Mouse (Mus musculus) cerebellum, adult 2 months (tissue): ENCODE measurements around the gene Pdgfra. TPM values are rescaled to one million over a fixed set of nuclear protein-coding genes. Genes with fewer than 3 reads are reported as not detected.
A peak's percentile ranks its signal among the peaks of the same experiment; 100 is the strongest.

ENCODE experiments used
- DNase-seq, 2 experiments: peaks; one replicate each; pipeline ENCODE4 v3.0.0; 2021
- H3K27ac ChIP-seq: fragments of 200-500 bp; 2 replicates; pipeline ENCODE4 v1.5.1; 2012; ENCODE audit warnings: low read length, control low read depth, inconsistent platforms; ENCODE audit not compliant: insufficient read depth
- H3K27me3 ChIP-seq: fragments of 200-500 bp; 2 replicates; pipeline ENCODE4 v1.6.1; 2012; ENCODE audit warnings: inconsistent platforms, mild to moderate bottlenecking, low read length, moderate library complexity; ENCODE audit not compliant: control insufficient read depth, insufficient read depth
- H3K4me1 ChIP-seq: fragments of 200-500 bp; 2 replicates; pipeline ENCODE4 v1.6.1; 2011; ENCODE audit warnings: low read length; ENCODE audit not compliant: control insufficient read depth, insufficient read depth
- H3K4me3 ChIP-seq: fragments of 200-500 bp; replicated peaks from 2 replicates; pipeline ENCODE3; 2011; ENCODE audit warnings: mild to moderate bottlenecking, low read depth, low read length, control low read depth; ENCODE audit not compliant: insufficient read depth
- CTCF ChIP-seq: fragments of 200-500 bp; IDR thresholded peaks from 2 replicates; pipeline ENCODE4 v1.5.1; 2011; ENCODE audit warnings: low read depth, mild to moderate bottlenecking, control low read depth, low read length, moderate library complexity, borderline replicate concordance; ENCODE audit not compliant: insufficient read depth
- POLR2A ChIP-seq: fragments of 200-500 bp; IDR thresholded peaks from 2 replicates; pipeline ENCODE4 v1.6.1; 2011; ENCODE audit warnings: low read length, control low read depth, borderline replicate concordance; ENCODE audit not compliant: insufficient read depth
- WGBS: fragments of 180-500 bp; shearing (Covaris S2); methylation state at CpG from one replicate; pipeline ENCODE4 v1.1.7; 2018; 5-methylcytosine and 5-hydroxymethylcytosine counted together
- polyA plus RNA-seq: library from polyadenylated mRNA; depleted of rRNA; stranded (reverse); fragments of >200 nt; gene quantifications from 2 replicates; pipeline ENCODE4 v1.2.3, GENCODE M21; 2012

Pdgfra gene
- polyA plus RNA-seq, 1 experiment: 8.6 TPM

DNA sequence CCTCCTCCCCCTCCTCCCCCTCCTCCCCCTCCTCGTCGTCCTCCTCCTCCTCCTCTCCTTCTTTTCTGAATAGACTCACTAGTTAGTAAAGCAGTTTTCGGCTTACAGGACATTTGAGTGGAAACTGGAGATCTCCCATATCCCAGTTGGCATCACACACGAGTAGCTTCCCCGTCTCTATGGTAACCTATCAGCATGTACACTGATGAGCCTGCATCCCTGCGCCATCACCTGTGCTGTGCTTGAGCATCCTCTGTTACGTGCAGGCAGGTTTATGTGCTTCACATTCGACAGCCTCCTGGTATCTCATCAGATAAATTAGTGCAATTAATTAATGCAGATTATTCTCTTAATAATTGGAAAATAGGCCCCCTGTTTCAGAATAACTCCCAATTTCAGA is 46.3 kb downstream of the Pdgfra start:
- DNase-seq: no peak
- no peaks in the 10 kb centered on the region for H3K4me1 ChIP-seq
- no peak for TF ChIP-seq CTCF
- 44% methylated on average over 8 of the region's 8 CpGs for WGBS
- H3K27ac ChIP-seq: no peak overlapping the region
- H3K27me3 ChIP-seq: no peaks in the 10 kb centered on the region; the same call in 1 of the 2 replicates
- no peak overlapping the region for H3K4me3 ChIP-seq

GRCm38 (mm10) chr5:75199698-75200365 is 47.7 kb downstream of the Pdgfra start:
- DNase-seq: no peak
- 59% methylated on average over 9 of the region's 9 CpGs for WGBS
- H3K27ac ChIP-seq: no peak overlapping the region

DNA sequence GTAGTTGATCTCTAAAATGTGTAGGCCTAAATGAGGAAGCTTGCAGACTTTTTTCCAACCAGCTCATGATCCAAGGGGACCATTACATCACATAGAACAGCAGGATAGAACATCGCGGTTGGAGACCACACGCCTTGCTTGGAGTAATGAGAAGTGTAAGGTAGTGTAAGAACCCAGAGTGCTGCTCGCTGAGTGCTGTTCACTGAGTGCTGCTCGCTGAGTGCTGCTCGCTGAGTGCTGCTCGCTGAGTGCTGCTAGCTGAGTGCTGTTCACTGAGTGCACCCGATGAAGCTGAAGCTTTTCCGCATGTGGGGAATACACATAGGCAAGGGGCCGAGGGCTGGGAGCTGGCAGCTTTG is 48.3 kb downstream of the Pdgfra start:
- Histone ChIP-seq H3K4me3 (no peak overlapping the region), H3K27me3 (no peaks in the 10 kb centered on the region; the same call in 1 of the 2 replicates), H3K27ac (no peak overlapping the region), H3K4me1 (no peaks in the 10 kb centered on the region)
- TF ChIP-seq CTCF: no peak
- TF ChIP-seq POLR2A: no peak
- no peak for DNase-seq
- 97% methylated on average over 10 of the region's 10 CpGs for WGBS

More at GRCm38 (mm10) chr5:75199698-75200365, 47.7 kb downstream of the Pdgfra start:
- no peak overlapping the region for H3K4me3 ChIP-seq
- TF ChIP-seq CTCF: no peak
- no peak for TF ChIP-seq POLR2A
- H3K27me3 ChIP-seq: no peaks in the 10 kb centered on the region; the same call in 1 of the 2 replicates
- no peaks in the 10 kb centered on the region for H3K4me1 ChIP-seq

DNA sequence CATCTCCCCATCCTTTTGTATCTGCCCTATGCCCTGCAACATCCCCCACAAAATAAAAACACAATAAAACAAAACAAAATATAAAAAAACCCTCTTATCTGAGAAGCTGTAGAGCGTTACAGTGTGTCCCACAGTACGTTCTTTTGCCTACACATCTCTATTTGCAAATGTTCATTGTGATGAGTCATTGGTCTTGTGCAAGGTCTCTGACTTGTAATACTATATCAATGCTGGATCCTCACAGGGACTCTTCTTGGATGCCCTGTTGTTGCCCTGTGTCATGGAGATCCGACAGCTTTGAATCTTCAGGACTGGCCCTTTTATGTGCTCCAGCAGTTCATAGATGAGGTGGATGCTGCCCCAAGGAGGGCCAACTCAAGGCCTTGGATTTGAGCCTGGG is 55.8 kb downstream of the Pdgfra start:
- no peak for DNase-seq
- 93% methylated on average over 3 of the region's 3 CpGs for WGBS
- Histone ChIP-seq H3K4me3 (no peak overlapping the region), H3K27me3 (no peaks in the 10 kb centered on the region), H3K27ac (no peak overlapping the region), H3K4me1 (no peaks in the 10 kb centered on the region)
- no peak for TF ChIP-seq POLR2A
- no peak for TF ChIP-seq CTCF

DNA sequence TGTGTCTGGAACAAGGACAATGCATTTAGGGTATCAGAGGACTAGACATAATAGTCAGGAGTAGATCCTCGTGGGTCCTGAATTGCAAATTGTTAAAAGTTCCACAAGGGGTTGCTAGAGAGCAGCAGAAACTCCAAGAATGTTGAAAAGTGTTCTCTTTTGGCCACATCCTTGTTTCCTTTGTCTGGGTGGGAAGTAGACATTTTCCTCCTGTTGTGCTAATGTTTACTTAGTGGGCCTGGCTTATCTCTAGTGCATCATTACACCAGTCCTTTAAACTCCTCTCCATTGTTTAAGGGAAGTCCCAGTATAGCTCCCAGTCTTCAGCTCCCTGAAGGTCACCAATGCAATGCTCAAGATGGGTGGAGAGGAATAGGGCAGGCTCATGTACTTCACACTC is 57.9 kb downstream of the Pdgfra start:
- Histone ChIP-seq H3K27ac (no peak overlapping the region), H3K4me1 (no peaks in the 10 kb centered on the region), H3K4me3 (no peak overlapping the region), H3K27me3 (no peaks in the 10 kb centered on the region)
- WGBS: 32% methylated on average over 1 of the region's 1 CpGs
- TF ChIP-seq CTCF (no peak), POLR2A (no peak)
- no peak for DNase-seq

DNA sequence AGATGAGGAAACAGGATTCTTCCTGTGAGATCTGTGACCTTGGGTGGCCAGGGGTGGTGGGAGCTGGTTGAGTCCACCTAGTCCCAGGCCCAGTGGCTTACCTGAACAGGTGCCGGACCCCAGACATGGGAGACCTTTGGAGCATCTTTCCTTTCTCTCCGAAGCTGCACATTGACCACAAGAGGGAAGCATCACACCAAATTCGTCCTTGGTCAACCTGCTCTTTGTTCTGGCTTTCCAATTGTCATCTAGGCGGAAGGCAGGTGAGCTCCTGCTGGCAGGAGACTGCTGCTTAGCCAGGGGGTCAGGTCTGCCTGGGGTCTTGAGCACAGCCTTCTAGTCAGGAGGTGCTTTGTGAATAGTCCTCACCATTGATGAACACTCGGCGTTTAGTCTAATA is 62.4 kb downstream of the Pdgfra start:
- Histone ChIP-seq H3K27ac (no peak overlapping the region), H3K4me3 (no peak overlapping the region), H3K4me1 (no peaks in the 10 kb centered on the region), H3K27me3 (no peaks in the 10 kb centered on the region)
- 51% methylated on average over 6 of the region's 6 CpGs for WGBS
- peak in 1 of 2 experiments; percentile 8 for DNase-seq
- TF ChIP-seq CTCF (peak; percentile 22; the same call in 1 of the 2 replicates), POLR2A (no peak)

DNA sequence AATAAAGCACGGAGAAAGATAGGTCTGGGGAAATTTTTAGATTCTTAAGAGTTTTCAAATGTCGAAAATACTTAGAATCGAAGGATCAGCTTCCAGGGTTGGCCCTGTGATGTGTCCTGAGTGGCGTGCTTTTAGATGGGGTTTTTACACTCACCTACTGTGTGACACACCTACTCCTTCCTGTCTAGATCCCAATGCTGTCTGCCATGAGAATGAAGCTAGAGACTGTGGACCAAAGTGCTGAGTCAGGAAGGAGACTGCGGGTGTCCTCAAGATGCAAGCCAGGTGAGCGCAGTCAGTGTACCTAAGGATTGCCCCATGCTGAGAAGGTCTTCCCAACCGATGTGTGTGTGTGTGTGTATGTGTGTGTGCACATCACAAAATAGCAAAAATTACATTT is 62.8 kb downstream of the Pdgfra start:
- Histone ChIP-seq H3K4me3 (no peak overlapping the region), H3K4me1 (no peaks in the 10 kb centered on the region), H3K27ac (no peak overlapping the region), H3K27me3 (no peaks in the 10 kb centered on the region)
- TF ChIP-seq POLR2A (no peak), CTCF (no peak)
- no peak for DNase-seq
- WGBS: 82% methylated on average over 7 of the region's 7 CpGs

GRCm38 (mm10) chr5:75215678-75216256 is 63.7 kb downstream of the Pdgfra start:
- no peak for DNase-seq
- Histone ChIP-seq H3K4me3 (no peak overlapping the region), H3K27ac (no peak overlapping the region), H3K4me1 (no peaks in the 10 kb centered on the region), H3K27me3 (no peaks in the 10 kb centered on the region)
- TF ChIP-seq POLR2A: no peak
- no peak for TF ChIP-seq CTCF
- WGBS: 48% methylated on average over 7 of the region's 7 CpGs

DNA sequence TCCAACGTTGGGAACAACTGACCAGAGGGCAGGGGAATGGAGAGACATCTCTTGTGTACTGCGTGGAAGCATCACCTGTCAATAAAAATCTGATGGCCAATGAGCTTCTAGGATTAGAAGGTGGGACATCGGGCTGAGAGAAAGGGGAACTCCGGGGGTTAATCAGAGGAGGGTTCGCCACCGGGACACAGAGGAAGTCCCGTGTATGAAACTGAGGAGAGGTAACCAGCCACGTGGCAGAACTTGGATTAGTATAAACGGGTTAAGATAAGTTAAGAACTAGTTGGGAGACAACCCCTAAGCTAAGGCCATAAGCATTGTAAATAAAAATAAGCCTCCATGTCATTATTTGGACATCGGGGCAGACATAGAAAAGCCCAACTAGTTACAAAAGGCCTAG is 69.5 kb downstream of the Pdgfra start:
- H3K4me3 ChIP-seq: no peak overlapping the region
- H3K4me1 ChIP-seq: no peaks in the 10 kb centered on the region
- WGBS: 84% methylated on average over 10 of the region's 10 CpGs
- DNase-seq: no peak
- H3K27ac ChIP-seq: no peak overlapping the region
- no peaks in the 10 kb centered on the region for H3K27me3 ChIP-seq
- no peak for TF ChIP-seq CTCF
- TF ChIP-seq POLR2A: no peak
